Mouse (Mus musculus): ENCODE data around the gene Nup214.
A peak's percentile ranks its signal among the peaks of the same experiment; 100 is the strongest.
"Not testable (repeated sequence)": the region's sequence is repeated elsewhere in the genome, so short reads cannot be mapped to it uniquely, and the experiment has no call there.

Nup214 gene

DNA sequence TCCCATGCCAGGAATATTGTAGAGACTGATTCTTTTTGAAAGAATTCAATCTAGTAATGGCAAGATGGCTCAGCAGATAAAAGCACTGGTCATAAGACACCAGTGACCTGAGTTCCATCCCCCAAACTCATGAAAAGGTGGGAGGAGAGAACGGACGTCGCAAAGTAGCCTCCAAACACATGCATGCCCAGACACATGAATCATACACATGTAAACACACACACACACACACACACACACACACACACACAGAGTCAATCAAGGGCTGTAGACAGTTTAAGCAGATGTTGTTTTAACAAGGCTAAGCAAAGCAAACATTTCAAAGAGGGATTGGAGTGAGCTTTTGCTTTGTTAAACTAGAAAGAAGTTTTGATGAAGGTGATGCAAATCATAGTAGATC is 10.0 kb upstream of the Nup214 start:
- DNase-seq (ENCODE audit: low spot score) = no peak

DNA sequence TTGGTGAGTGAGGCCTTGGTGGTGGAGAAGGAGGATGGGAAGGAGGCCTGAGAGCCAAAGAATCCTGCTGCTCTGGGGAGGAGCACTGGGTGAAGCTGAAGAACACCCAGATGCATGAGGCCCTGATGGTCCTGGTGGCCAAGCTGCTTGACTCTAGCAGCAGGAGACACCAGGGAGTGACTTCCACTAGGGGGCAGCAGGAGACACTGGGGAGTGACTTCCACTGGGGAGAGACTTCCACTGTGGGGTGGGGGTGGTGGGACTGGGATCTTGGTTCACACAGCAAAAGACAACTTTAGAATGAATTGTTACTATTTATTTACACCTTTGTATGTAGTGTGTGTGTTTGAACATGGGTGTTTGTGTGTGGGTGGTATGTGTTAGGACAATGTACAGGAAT is 9.1 kb upstream of the Nup214 start:
- peak; percentile 42 for DNase-seq (ENCODE audit: low spot score)

DNA sequence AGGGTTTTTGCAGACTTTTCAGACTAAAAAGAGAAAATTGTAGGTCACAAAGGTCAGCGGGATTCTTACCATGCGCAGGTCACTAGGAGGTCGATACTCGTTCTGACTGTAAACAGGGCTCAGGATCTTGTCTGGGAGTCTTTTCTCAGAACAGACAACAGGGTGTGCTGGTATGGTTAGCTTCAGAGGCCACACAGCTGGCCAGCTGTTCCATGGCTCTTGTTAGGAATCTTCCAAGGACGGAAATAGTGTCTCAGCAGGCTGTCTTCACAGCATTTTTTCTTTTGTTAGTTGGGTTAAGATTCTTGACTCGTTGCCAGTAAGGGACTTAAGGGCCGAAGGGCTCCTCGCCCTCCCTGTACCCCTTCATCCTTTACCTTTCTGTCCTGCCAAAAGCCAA is 7.4 kb upstream of the Nup214 start:
- no peak for DNase-seq (ENCODE audit: low spot score)

DNA sequence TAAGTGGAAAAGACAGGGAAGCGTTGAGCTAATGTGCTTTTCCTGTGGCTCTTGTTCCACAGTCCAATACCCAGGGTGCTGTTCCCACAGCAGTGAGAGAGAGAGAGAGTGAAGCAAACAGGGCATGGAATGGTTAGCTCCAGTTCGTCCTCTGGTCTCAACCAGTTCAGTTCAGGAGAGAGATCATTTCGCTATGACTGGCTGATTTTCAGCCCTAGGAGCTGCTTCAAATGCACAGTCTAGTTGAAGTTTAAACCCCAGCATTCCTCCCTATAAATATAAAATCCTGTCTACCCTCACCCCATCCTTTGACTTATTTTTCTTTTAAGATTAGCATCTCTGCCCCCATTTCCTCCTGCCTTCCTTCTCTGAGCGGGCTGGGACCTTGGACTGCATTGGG is 1.6 kb upstream of the Nup214 start:
- DNase-seq (ENCODE audit: low spot score) = no peak

DNA sequence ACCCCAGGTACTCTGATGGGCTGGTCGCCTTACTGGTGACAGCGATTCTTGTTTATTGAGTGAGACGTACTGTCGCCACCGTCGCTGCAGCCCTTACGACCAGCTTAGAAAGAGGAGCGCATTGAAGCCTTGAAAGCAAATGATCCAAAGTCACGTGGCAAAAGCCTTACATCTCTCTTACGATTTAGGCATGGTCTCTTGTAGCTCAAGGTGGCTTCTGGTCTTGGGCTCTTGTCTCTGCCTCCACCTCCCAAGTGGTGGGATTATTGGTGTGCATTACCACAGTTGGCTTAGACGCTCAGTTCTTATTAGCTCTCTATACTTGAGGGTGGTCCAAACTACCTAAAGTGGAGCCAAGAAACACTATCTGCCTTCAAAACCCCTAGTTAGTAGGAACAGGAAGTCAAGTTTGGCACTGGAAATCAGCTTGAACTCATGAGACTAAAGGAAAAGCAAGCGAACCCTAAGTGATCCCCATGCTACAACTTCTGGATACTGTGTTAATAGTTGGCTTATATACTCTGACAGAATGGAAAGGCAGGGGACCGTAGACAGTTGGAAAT is 654 bp downstream of the Nup214 start:
- DNase-seq (ENCODE audit: low spot score) = no peak

DNA sequence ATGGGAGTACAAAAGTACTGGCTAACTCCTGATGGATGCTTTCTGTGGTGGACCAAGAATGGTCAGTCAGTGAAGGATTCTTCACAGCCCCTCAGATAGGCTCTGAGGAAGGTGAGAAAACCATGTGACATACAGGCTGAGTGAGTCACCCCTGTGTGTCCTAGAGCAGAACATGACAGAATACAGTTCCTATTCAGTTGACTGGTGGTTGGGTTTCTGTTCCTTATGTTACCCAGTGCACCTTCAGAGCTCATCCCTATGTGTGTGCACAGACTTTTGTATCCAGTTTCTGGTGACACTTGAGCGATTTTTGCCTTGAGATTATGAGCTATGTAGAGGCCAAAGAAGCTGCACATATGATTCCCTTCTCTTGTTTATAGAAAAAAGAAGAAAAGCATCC is 13.5 kb downstream of the Nup214 start:
- DNase-seq (ENCODE audit: low spot score) = no peak

DNA sequence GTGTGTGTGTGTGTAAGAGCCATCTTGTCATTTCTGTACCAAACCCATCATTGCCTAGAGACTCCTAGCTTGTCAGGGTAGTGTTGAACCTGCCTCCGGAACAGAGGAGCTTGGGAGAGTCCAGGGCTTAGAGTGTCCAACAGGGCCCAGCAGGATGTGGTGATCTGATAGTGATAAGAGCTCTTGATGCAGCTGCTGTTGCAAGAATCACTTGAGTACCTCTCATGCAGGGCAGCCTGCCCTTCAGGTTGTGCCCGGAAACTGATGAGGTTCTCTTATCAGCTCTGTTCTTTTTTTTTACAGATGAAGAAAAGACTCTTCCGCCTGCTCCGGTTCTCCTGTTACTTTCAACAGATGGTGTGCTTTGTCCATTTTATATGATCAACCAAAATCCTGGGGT is 16.7 kb downstream of the Nup214 start:
- DNase-seq (ENCODE audit: low spot score) = peak; percentile 74

DNA sequence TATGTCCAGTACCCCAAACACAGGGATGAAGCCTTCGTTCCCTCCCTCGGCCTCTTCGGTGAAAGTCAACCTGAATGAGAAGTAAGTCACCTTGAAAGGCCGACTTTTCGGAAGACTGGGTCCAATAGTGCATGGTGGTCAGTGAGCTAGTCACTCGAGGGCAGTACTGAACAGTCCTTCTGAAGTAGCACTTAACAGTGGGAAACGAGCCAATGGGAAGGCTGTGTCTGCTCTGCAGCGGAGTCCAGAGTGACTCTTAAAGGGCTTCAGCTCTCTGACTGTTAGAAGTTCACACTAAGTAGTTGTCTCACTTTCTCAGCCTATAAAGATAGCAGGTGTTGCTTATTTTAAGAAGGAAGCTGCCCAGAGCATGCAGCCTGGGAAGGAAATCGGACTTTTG is 20.7 kb downstream of the Nup214 start:
- peak; percentile 78 for DNase-seq (ENCODE audit: low spot score)

DNA sequence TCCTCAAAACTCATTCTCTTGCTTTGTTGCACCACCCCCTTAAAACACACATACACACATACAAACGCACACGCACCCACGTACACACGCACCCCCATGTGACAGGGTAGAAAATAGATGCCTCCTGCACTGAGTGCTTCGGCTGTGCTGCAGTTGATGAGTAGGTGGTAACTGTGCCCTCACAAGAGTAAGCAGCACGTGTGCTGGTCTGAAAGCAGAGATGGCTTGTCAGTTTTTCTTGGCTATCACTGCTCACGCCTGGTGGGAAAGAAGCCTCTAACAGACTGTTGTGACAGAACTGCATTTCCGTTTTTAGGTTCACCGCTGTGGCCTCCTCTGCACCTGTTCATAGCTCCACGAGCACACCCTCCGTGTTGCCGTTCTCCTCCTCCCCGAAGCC is 21.8 kb downstream of the Nup214 start:
- no peak for DNase-seq (ENCODE audit: low spot score)

DNA sequence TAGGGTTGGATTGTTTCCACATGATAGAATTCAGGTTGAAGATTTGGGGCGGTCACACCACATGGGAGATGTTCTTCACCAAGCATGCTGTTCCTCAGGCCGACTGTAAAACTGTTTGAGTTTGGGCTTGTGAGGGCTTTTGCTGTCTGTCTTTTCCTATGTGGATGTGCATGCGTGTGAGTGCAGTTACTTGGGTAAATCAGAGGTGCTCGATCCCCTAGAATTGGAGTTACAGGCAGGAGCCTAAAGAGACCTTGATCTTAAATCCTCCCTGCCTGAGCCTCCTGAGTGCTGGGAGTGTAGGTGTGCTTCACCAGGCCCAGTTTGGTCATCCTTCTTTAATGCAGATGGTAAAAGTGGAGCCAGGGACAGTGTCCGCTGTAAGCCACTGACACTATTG is 23.3 kb downstream of the Nup214 start:
- no peak for DNase-seq (ENCODE audit: low spot score)

DNA sequence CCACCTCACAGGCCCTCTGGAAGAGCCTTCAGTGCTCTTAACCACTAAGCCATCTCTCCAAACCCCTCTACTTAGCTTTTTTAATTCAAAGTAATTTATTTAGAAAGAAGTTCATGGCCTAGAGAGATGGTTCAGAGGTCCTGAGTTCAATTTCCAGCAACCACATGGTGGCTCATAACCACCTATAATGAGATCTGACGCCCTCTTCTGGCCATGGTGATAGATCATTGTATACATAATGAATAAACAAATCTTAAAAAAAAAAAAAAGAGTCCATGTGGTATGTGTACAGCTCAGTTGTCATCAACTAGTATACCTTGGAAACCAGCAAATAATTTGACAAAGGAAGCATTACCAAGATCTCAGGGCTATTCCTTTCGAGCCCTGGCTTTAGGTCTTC is 24.2 kb downstream of the Nup214 start:
- DNase-seq (ENCODE audit: low spot score) = no peak

DNA sequence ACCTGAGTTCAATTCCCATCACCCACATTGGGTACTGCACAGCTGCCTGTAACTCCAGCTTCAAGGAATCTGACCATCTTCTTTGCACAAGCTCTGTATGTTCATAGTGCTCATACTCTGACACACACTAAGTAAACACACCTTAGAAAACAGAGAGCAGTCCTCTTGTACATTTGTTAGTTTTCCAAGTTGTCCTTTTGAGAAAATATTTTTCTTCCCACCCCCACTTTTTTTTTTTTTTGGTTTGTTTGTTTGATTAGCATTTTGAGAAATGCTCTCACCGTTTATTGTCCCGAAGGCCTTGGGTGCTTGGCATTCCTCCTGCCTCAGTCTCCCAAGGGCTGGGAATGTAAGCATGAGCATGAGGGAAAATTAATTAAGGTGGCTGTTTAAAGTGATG is 34.1 kb downstream of the Nup214 start:
- no peak for DNase-seq (ENCODE audit: low spot score)

DNA sequence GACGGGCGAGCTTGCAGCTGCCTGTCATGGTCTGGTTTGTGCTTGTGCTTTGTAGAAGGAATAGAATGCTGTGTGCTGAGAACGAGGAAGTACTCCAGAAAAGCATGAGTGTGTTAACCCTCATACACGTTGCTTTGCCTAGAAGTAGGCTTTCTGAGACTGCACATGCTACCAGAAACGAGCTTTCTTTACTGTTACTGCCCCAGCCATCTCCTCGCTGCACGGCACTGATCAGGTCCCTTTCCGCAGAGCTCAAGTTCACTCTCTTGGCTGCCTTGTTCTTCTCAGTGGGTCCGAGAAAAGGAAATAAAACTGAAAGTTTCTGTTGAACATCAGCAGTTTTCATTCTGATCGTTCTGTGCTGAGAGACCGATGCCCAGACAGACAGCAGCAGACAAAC is 34.5 kb downstream of the Nup214 start:
- DNase-seq (ENCODE audit: low spot score) = no peak

DNA sequence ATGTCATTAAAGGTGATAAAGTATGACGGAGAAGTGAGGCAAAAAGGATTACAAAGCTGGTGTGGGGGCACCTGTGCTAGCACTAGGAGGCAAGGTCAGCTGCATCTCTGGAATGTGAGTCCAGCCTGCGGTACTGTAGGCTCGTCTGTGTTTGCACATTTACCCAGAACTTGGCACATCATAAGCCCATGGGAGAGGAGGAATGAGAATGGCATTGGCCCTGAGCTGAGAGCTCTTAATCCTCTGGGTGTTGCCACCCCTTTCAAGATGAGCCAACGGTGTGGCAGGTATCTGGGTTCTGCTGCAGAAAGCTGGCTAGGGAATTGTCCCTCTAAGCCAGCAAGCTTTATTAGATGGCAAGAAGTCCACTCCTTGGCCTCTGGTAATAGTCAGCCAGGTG is 45.5 kb downstream of the Nup214 start:
- no peak for DNase-seq (ENCODE audit: low spot score)

DNA sequence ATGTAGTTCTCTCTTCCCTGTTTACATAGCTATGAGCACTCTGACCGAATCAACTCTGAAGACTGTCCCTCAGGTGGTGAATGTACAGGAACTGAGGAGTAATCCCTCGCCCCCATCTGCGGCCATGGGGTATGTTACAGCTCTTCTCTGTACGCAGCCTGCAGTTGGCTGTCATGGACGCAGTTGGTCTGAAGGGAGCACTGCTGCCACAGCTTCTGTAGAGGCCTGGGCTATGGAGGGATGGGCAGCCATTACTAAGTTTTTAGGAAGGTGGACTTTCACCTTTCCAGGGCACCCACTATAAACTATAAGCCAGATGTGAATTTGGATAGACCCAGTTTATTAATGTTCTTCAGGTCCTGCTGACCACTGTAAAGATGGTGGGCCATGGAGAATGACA is 46.0 kb downstream of the Nup214 start:
- no peak for DNase-seq (ENCODE audit: low spot score)

DNA sequence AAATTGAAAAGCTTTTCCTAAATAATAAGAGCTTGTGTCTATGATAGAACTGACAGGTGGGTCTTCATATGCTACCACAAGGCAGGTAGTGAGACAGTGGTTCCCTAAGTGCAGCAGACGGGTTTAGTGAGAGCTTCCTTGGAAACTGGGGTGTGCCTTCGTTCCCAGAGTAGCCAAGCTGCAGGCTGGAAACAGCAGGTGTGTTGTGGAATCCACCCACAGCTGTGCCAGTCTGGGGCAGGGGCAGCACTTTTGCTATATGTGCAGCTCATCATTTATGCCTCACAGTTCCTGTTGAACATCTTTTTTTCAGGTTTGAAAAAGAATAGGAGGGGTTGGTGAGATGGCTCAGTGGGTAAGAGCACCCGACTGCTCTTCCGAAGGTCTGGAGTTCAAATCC is 50.1 kb downstream of the Nup214 start:
- no peak for DNase-seq (ENCODE audit: low spot score)

DNA sequence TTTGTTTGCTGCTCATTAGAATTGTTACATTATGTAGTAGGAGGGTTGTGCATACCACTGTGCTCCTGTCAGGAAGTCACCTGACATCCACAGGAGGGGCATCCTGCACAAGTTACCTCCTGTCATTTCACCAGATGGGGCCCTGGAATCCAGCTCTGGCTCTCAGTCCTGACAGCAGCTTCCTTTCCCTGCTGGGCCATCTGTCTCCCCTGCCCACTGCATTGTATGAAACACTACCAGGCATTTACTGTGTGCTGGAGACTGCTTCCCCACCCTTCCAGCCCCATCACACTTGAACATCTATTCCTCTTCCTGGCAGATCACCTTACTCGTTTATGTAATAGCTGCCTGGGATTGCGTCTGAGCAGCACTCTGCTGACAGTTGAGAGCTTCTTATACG is 55.4 kb downstream of the Nup214 start:
- DNase-seq (ENCODE audit: low spot score) = no peak

DNA sequence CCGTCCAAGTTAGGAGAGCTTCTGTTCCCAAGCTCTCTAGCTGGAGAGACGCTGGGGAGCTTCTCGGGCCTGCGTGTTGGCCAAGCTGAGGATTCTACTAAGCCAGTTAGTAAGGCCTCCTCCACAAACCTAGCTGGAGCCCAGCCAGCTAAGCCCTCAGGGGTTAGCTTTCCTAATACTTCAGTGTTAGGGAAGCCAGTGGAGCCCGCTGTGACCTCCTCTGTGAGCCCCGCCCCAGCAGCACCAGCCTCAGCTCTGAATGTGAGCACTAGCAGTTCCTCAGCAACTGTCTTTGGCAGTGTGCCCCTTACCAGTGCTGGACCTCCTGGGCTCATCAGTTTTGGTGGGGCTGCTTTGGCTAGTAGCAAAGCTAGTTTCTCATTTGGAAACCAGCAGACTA is 59.2 kb downstream of the Nup214 start:
- no peak for DNase-seq (ENCODE audit: low spot score)

DNA sequence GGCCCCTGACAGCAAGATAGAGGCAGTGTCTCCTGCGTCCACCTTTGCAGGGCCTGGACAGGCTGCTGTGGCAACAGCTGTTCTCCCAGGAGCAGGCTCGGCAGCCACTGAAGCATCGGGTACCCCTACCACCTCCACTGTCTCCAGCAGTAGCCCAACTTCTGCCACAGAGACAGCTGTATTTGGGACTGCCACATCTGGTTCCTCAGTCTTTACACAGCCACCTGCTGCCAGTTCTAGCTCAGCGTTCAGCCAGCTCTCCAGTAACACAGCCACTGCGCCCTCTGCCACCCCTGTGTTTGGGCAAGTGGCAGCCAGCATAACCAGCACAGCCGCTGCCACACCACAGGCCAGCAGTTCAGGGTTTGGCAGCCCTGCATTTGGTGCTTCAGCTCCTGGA is 60.0 kb downstream of the Nup214 start:
- no peak for DNase-seq (ENCODE audit: low spot score)

DNA sequence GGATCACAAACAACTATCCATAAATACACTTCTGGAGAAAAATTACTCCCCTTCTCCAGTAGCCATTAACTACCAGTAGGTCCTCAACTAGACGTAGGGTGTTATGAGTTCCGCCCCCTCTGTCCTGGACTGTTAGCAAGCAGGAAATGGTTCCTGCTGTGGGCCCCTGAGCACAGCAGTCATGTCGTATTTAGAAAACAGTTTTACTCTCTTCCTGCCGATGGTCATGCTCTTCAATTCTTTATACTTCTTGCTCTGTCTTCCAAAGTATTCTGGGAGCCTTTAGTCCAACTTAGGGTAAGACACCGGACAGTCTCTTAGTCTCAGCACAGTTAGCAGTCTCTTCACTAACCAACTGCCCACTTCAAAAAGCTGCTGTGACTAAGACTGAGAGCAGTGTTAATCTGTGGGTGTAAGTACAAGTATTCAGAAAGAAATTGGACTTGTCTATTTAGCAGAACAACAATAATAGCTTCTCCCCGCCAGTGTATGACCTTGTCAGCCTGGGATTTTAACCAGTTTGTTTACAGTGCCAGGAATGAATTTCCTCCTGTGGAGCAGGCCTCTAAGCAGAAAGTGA is 63.1 kb downstream of the Nup214 start:
- no peak for DNase-seq (ENCODE audit: low spot score)

DNA sequence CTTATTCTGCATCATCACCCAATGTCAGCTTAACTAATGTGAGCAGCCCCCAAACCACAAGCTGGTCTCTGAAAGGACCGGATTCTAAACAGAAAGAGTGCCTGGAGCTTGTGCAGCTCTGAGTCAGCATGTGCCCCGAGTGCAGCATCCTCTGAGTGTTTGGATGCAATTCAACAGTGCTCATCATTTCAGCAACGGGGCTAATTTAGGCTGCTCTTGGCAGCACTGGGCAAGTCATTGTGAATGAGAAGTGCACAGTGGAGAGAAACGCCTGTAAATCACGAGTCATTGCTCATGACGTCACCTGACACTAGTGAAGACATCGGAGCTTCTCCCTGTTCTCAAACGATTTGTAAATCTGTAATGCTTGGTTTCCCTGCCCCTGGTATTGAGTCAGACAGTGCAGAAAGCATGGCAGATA is 64.4 kb downstream of the Nup214 start:
- DNase-seq (ENCODE audit: low spot score) = no peak

DNA sequence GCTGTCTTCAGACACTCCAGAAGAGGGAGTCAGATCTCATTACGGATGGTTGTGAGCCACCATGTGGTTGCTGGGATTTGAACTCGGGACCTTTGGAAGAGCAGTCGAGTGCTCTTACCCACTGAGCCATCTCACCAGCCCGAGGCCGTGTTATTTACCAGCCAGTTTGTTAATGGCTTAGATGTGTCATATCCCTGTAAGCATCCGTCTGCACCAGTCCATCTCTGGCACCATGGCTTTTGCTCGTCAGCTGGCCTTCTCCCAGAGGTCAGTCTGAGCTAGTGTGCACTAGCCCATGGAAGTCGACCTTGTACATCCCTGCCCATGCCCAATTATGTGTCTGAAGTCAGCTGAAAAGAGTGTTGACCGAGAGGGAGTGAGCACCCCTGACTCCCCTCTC is 66.4 kb downstream of the Nup214 start:
- DNase-seq (ENCODE audit: low spot score) = not testable (repeated sequence)

DNA sequence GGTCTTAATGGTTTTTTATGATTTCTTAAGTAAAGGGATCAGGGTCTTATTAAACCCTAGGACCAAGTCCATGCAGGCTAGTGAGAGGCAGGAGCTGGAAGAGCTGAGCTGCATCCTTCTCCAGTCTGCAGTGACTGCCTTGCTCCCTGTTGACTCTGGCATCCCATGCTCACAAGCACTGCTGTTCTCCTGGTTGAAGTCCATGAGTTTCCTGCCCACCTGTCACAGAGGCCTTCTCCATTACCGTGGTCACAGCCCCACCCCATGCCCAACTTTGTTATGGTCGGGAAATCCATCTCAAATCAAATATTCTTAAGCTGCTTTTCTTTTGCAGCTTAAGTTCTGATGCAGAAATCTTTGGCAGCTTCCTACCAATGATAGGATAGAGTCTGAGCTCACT is 66.9 kb downstream of the Nup214 start:
- no peak for DNase-seq (ENCODE audit: low spot score)

DNA sequence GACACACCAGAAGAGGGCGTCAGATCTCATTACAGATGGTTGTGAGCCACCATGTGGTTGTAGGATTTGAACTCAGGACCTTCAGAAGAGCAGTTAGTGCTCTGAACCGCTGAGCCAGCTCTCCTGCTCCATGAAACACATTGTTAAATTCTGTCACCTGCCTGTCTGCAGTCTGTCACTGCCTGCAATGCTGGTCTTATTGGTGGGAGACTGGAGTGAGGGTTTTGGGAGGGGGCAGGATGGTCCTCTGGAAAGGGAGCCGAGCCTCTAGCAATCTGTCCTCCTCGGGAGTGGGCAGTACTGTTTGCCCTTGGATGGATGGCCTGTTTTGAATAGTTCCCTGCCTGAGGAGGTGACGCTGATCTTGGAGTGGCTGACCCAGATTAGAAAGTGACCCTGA is 69.6 kb downstream of the Nup214 start:
- DNase-seq (ENCODE audit: low spot score) = no peak

DNA sequence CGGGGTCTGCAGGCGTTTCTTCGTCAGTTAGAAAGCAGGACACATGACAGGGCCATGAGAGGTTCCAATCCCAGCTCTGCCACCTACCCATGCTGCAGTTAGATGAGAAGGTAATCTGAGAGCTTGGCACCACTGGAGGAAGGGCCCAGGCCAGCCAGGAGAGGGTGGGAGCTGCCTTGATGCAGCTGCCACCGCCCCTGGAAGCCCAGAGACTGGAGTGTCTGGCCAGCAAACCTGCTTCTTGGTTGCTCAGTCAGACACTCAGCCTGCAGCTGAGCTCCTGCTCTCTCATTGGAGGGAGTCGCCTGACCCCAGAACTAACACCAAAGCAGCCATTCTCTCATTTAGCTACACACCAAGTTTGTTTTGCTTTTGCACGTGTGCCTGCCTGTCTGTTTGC is 71.1 kb downstream of the Nup214 start:
- DNase-seq (ENCODE audit: low spot score) = no peak

Measured in lung, postnatal 25 days (tissue).